Mouse (Mus musculus): ENCODE data around the gene Slc4a1.

Slc4a1 gene

DNA sequence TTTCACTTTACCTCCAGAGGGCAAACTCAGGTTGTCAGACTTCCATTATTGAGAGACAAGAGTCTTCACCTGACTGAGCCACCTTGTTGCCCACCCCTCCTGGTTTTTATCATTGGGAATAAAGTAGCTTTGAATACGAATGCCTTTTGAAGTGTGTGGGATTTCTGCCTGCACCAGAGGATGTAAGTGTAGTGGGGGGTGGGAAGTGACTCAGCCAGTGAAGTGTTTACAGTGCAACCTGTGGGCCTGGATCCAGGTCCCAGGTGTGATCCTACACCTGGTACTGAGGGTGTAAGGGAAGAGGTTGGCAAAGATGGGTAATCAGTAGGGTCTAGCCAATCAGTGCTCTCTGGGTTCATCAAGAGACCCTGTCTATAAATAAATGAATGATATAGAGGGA is 42.5 kb downstream of the Slc4a1 start:
- DNase-seq (ENCODE audit: low read depth, low spot score), result no peak

DNA sequence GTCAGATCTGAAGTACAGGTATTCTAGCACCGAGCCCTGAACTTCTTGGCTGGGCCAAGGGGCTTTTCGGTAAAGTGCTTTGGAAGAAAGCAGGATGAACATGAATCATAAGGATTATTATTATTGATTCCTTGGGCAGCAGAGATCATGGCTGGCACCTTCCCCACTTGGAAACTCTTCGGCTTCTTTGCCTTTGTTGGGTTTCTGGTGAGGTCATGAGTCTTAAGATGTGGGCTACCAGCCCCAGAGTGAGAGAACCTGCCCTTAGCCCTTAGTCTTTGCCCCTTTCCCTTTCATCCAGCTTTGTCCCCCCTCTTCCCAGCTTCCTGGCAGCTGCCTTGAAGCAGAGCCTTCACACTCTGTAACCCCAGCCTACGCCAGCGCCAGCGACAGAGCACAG is 44.1 kb downstream of the Slc4a1 start:
- DNase-seq (ENCODE audit: low read depth, low spot score), result no peak

DNA sequence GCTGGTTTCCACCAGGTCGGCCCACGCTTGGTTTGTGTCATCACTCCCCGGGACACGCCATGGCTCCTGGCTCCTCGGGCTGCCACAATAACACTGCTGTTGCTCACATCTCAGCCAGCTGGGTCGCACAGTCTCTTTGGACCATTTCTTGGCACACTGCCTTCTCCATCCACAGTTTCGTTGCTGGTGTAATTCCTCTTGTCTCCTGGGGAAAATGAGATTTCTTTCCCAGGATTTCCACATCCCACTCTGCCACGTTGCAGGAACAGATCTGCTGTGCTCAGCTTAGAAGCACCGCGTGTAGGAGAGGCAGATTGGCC is 45.4 kb downstream of the Slc4a1 start:
- peak; percentile 91 for DNase-seq (ENCODE audit: low read depth, low spot score)

DNA sequence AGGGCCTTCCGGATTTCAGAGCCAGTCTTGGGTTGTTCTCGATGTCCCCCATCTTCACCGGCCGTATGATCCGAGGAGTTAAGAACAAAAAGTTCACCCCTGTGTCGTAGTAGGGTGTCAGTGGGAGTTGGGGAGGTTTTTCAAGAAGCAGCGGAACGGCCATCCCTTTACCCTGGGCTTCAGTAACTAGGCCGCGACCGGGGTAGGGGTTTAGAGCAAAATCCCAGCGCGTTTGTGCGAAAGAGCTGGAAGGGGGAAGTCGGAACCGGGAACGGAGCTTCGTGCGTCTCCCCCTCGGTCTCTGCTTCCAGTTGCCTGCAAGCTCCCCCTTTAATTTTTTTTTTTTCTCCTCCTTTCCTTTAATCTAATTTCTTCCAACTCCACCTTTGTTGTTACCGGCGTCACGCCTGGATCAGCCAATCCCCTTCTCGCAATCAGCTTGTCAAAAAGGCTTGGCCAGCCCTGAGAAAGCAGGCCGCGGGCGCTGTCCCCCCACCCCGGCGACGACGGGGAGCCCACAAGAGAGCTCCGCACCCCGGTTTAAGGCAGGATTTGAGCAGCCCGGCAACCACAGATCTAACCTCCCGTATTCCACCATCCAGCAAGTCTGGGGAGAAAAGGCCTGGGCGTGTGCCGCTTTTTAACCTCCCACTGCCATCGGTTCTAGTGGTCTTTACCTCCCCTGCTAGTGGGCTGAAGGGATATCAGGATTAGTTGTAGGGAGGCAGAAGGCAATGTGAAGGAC is 45.9 kb downstream of the Slc4a1 start:
- peak; percentile 91 for DNase-seq (ENCODE audit: low read depth, low spot score)

DNA sequence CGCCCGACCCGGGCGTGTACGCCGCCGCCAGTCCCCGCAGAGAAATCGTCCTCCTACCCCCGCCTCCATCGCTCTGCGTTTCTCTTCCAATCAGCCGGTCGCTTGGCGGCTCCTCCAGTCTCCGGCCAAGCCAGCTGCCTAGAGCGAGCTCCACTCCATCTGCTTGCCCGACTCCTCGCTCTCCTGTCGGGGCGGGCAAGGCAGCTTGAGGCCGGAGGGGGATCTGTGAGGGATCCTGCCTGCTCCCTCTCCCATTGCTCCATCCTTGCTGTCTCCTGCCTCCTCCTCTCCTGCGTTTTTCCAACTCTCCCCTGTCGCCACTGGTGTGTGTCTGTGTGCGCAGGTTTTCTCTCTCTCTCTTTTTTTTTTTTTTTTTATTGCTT is 46.6 kb downstream of the Slc4a1 start, which contains the start of gene Ubtf:
Ubtf (minus strand) TSS at position 333 of the 383 bp plus-strand sequence.
- DNase-seq (ENCODE audit: low read depth, low spot score), result peak; percentile 90

DNA sequence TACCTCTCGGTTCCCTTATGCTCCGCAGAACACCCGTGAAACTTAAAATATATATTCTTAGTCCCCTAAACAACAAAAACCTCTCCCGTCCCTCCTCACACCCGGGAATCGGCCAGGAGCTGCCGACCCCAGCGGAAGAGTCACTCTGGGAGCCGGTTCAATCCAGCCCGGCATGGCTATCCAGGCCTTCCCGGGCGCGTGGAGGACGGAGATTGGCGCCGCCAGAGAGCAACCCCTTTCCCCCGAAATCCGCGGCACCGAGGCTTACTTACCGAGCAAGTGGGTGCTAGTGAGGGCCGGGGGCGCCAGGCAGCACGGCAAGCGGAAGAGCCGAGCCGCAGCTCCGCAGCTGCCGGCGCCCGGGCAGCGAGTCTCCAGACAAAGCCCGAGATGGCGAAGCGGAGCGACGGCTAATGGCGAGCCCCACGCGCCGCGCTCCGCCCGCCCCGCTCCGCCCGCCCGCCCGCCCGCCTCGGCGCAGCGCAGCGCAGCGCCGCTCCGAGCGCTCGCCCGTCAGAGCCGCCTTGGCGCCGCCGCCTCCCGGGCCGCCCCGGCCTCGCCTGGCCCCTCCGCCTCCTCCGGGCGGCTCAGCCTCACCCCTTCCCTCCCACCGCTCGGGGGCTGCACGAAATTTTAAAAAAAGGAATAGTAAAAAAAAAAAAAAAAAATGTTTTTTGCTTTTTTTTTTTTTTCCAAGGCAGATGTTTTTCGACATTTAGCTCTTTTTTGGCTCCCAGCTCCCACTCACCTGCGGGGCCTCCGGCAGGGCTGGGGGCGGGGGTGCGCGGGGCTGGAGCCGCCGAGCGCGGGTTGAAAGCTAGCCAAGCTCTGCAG is 47.2 kb downstream of the Slc4a1 start:
- DNase-seq (ENCODE audit: low read depth, low spot score), result no peak

DNA sequence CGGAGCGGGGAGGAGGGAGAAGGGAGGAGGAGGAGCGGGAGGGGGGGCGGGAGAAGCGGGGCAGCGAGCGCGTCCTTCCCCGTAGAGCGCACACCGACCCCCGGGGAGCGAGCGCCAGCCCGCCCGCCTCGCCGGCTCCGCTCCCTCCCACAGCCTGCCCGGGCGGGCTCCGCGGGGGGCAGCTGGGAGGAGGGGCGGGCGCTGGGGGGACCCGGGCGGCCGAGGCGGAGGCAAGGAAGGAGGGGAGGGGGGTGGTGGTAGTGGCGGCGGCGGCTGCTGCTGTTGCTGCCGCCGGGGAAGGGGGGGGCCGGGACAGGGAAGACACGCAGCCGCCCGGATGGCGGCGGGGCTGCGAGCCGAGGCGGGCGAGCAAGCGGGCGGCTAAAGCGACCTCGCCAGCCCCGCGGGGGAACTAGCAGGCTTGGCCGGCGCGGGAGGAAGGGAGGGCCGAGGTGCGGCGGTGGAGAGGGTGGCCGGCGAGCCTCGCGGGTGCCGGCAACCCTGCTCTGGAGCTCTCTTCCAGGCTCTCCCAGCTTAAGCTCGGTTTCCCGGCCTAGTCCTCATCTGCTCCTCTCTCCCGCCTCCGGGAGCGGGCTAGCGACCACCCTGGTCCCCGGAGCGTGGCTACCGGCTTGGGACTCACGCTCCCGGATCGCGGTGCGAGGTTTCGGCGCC is 48.0 kb downstream of the Slc4a1 start:
- peak; percentile 60 for DNase-seq (ENCODE audit: low read depth, low spot score)

DNA sequence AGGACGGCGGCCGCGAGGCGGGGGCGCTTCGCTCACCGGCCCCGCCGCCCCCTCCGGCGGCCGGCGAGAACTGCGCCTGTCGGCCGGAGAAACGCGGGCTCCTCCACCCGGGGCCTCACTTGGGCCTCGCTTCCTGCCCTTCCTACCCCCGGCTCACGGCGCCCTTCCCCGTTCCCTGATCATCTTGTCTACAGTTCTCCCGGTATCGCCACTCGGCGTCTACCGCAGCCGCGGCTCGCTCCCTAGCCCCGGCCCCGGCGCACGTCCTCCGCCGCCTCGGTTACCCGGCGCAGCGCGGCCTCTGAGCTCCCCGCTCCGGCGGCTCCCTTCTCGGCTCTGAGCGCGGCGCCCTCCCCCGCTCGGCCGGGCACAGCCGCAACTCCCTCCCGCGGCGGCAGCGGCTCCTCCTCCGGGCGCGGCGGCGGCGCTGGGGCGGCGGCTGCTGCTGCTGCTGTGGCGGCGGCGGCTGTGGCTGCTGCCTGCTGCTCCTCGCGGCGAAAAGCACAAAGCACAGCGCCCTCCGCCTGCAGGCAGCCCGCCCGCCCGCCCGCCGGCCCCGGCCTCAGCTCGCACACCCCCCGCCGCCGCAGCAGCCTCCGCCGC is 48.6 kb downstream of the Slc4a1 start:
- peak; percentile 54 for DNase-seq (ENCODE audit: low read depth, low spot score)

DNA sequence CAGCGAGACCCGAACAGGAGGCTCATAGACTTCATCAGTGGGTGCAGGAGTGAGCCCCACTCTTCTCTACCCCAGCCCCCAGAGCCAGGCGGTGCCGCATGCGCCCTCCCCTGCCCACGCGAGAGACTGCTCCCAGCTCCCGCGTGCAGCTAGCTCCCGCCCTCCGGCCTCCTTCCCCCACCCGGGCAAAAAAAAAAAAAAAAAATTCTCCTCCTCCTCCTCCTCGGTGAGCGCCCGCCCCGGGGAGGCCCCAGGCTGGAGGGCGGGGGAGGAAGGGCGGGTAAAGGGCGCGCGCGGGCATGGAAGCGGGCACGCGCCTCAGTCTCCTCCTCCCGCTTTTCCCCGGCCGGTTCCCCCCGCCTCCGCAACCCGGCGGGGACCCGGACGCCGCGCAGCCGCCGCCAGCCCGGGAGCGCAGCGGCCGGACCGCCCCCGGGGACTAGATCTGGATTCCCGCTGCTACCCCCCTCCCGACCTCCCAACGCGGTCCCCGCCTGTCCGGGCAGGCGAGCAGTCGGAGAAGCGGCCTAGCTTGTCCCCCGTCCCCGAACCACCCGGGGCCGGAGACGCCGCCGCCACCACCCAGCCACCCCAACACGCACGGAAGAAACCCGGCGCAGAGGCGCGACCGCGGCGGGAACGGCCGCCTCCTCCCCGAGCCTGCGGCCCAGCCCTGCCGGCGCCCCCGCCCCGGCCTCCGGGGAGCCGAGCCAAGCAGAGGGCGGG is 49.3 kb downstream of the Slc4a1 start:
- peak; percentile 85 for DNase-seq (ENCODE audit: low read depth, low spot score)

DNA sequence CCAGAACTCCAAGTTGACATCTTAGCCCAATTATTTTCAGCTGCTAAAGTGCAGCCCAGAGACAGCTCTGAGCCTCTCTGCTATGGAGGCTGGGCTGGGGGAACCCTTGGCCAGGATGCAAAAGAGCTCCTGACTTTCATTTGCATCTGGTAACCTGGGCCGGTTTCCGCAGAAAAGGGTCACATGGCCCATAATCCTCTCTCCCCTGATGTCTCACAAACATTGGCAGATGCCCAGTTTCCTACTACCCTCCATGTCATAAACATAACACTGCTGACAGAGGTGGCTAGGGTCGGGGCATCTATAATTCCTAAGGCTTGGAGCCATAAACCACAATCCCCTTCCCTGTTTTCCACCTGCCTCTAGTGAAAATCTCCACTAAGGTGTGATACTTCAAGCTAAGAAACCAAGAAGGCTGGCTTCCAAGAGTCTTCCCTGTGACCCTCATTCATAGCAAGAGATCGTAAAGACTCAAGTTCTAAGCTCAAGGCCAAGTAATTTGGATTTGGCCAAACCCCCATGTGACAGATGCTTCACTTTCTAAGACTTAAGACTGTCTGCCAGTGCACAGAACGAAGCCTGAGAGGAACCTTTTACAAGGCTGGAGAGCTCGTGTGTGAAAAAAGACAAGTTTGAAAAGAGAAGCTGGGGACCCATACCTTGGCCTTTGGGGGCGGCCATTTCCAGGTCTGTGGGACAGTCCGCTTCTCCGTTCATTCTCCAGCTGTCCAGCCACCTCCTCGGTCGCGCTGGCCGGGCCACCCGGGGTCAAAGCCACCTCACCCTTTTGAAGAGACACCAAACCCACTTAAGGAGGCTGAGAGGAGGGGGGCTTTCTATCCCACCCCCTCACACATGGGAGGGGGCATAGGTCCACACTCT is 50.1 kb downstream of the Slc4a1 start:
- no peak for DNase-seq (ENCODE audit: low read depth, low spot score)

DNA sequence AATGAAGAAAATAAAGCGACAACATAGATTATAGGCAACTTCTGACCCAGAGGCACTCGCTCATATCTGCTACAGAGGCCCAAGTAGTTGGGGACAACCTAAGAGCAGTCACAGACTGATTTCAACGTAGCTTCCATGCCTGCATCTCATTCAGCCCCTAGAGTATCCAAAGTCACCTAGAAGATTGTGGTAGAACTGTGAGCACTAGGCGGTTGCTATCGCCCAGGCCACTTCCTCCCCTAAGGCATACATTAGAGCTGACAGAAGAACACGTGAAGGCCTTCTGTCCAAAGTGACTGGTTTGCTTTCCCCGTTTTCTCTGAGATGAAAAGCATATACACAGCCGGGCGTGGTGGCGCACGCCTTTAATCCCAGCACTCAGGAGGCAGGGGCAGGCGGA is 51.7 kb downstream of the Slc4a1 start:
- DNase-seq (ENCODE audit: low read depth, low spot score), result no peak

DNA sequence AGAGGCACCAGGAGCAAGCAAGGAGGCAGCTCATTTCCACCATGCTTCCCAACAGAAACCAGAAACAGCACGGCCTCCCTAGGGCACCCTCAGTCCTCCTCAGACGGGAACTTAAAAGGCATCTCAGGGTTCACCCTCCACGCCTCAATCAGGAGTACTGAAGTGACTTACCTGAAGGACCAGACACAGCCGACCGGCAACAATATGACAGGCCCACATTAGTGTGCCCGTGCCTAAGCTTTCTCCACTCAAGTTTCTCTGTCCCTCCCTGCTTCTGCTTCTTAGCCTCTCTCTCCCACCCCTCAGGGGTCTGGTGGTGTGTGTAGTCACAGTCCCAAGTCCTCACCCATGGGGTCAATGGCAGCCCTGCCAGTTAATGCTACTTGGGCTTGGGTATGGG is 53.4 kb downstream of the Slc4a1 start:
- no peak for DNase-seq (ENCODE audit: low read depth, low spot score)

DNA sequence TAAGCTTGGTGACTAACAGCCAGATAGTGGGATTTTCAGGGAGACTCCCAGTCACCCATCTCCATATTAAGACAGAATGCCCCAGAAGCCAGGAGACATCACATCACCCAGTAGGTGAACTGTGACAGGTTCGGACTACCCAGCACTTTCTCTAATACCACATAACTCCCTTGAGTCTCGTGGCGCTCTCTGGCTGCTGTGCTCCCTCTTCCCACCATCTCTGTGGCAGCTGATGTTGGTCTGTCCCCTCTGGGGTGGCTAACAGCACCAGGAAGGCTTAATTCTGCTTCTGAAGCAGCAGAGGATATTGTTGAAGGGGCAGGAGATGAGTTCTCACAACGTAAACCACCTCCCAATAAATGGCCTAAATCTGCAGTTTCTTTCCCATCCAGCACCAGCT is 54.0 kb downstream of the Slc4a1 start:
- DNase-seq (ENCODE audit: low read depth, low spot score), result no peak

DNA sequence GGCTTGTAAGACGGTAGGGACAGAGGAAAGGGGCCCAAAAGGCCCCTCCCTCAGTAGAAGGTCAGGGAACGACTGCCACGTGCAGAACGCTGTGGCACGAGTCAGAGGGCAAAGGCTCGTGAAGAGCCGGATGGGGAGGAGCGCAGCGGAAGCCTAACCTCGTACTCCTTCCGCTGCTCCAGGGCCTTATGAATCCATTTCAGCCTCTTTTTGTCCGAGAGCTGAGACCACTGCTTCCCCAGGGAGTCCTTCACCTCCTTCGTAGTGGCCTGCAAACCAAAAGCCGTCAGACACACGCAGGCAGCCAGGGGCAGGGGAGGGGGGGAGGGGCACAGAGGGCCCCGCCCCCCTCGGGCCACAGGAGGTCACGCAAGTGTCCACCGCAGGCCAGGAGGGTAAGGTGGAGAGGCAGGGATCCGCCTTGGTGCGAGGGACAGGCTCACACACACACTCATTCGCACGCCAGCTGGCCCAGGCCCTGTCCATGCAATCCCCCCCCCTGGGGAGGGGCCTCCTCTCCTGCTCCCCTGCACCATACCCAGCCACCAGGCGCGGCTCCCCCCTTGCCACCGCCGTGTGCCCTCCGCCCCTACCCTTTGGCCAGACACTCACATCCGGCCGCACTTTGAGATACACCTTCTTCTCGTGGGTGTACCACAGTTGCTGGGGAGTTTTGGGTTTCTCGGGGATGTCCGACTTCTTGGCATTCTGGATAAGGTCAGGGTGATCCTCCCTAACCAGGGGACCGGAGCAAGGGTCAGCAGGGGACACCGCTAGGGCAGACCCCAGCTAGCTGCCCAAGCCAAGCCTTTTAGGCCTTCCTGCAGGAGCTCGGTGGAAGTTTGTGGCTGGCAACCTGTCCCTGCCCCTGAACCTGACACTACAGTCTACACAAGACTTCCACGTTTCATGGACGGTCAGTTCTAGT is 55.0 kb downstream of the Slc4a1 start:
- no peak for DNase-seq (ENCODE audit: low read depth, low spot score)

DNA sequence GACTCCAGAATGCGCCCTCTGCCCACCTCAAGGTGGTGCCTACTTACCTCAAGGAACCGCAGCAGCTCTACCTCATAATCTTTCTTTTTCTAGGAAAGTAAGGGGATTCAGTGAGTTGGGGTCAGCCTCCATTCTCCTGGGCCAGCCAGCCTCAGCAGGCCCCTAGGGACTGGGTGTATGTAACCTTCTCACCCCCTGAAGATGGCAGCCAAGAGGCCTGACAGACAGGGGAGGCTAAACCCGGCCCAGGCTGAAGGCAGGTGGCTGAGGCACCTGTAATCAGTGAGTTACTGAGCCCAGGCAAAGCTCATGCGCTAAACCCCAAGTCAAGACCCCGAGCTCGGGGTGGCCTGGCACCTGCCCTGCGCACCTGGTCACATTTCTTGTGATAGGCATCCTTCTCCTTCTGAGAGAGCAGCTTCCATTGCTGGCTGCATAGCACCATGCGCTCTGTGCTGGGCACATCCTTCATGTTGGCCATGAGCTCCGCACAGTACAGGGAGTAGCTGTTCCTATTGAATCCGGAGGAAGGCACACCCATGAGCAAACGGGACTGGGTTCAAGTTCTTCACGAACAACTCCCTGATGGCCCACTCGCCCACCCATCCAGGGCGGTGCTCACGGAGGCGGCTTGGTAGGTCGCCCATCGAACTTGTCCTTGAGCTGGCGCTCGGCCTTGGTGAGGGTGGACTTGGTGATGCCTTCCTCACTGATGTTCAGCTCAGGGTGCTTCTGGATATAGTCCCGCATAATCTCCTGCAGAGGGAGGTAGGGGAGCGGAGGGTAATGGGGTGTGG is 56.0 kb downstream of the Slc4a1 start:
- no peak for DNase-seq (ENCODE audit: low read depth, low spot score)

DNA sequence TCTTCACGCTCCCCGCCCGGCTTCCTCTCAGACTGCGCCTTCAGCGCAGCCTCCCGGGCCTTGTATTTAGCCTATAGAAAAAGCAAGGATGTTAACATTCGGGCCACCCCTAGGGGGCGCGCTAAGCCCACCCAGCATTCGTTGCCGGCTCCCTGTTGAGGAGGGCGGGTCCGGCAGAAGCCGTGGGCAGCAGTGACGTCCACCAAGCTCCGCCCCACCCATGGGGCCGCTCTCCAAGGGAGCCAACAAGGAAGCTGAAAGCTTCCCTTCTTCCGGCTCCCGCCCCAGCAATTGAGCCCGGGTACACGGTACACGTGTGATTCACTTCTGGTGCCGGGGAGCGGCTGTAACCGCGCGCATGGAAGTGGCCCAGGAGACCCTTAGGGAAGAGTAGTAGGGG is 57.0 kb downstream of the Slc4a1 start:
- DNase-seq (ENCODE audit: low read depth, low spot score), result peak; percentile 96

DNA sequence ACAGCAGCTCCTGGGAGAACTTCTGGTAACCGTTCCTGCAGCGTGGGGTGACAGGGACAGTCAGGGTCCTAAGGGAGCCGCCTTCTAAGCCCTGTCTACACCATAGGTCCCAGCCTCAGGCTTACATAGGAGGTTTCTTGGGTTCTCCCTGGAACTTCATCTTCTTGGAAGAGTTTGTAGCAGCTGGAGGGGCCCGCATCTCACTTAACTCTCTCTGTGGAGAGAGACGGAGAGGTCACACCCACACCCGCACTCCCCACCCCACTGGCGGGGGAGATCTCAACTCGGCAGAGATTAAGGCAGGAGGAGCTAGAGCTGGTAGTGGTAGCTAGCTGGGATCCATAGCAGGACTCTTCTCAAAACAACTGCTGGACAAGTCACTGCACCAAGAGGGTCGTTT is 57.9 kb downstream of the Slc4a1 start:
- DNase-seq (ENCODE audit: low read depth, low spot score), result no peak

DNA sequence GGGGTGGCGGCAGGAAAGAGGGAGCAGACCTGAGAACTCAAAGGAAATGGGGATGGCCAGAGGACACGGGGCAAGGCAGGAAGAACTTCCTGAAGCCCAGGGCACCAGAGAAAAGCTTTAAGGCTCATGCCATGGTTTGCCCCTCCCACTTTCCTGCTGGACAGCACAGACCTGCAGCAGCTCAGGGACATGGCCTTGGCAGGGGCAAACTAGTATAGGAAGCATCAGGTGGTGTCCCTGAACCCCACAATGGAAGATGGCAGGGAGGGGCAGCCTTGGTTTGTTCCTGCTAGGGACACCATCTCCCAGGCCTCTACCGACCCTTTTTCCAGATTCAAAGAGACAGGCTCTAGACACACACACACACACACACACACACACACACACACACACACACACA is 60.6 kb downstream of the Slc4a1 start:
- no peak for DNase-seq (ENCODE audit: low read depth, low spot score)

DNA sequence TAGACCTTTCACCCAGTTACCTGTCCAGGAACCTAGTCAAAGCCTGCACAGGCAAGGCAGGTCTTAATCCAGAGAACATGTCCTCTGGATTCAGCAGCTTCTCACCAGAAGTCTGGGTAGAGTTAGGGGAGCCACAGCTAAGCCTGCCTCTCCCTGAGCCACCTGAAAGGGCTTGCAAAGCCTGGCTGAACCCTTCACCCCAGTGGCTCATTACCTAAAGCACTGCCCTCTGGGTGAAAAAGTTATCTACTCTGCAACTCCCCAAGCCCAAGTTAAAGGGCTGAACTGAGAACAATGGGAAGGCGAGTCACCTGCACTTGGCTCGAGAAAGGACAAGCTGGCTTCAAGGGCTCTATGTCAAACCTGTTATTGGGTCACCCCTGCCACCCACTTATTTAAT is 61.9 kb downstream of the Slc4a1 start:
- no peak for DNase-seq (ENCODE audit: low read depth, low spot score)
